Mouse (Mus musculus): Measurements from ENCODE around the gene Odf3l1.

The Odf3l1 gene

DNA sequence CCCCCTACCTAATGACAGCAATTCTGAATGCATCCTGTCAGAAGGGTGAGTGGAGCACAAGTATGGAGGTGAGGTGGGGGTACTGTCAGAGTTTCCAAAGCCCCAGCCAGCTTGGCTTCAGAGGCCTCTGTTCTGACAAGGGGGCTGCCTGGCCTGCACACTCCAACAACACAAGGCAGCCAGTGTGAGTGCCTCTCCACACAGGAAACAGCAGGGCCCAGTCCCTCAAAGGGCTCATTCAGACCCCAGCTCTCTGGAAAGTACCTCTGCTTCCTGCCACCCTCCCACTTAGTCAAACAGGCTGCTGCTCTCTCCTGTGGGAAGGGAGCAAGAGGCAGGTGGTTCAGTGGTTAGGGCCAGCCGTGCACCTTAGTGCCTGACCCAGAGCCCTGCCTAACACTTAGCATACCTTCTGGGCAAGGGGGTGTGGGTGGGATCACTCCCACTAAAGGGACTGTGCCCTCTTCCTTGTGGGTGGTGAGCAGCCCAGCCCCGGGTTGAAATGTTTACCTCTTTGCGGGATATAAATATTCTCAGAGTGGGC is 17.1 kb upstream of the Odf3l1 start:
- DNase-seq (ENCODE audit: low read depth, low spot score) = no peak

GRCm38 (mm10) chr9:56880790-56881189 is 16.3 kb upstream of the Odf3l1 start:
- no peak for DNase-seq (ENCODE audit: low read depth, low spot score)

DNA sequence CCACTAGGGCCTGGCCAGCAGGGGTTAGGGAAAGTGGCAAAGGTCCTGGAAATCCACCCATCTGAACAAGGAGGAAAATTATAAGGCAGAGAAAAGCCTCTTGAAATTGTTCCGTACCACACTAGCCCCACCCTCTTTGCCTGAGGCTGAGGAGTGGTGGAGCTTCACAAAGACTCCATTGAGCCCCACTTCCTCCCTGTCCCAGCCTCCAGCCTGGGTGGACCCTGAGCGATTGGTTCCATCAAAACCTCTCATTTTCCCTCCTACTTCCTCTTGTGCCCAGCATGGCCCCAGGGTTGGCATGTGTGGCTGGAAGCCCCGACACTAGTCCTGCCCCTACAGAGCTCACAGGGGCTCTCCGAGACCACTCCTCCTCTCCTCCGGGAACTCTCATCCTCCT is 12.8 kb upstream of the Odf3l1 start:
- DNase-seq (ENCODE audit: low read depth, low spot score) = no peak

- DNase-seq (ENCODE audit: low read depth, low spot score) = no peak
These were observed 12.3 kb upstream of the Odf3l1 start for GRCm38 (mm10) chr9:56876784-56877183.

DNA sequence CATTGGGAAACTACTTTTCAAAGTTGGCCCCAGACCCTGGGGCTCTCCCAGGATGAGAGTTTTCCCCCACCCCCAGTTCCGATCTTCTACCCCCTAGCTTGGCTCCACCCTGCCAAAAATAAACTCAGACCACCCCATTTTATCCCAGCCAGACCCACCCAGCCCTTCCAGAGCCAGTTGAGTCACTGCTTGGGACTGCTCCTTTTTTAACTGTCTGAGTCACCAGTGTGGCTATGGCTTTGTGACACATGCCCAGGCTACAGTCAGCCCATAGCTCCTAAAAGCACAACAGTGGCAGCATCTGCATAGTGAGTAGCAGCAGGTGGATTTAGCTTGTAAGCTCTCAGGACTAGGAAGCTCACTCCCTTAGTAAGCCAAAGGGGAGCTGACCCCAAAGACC is 8.6 kb upstream of the Odf3l1 start:
- no peak for DNase-seq (ENCODE audit: low read depth, low spot score)

- DNase-seq (ENCODE audit: low read depth, low spot score) = no peak
These were observed 7.8 kb upstream of the Odf3l1 start for GRCm38 (mm10) chr9:56872105-56872903.

GRCm38 (mm10) chr9:56871191-56871590 is 6.7 kb upstream of the Odf3l1 start:
- no peak for DNase-seq (ENCODE audit: low read depth, low spot score)

GRCm38 (mm10) chr9:56870778-56871177 is 6.3 kb upstream of the Odf3l1 start:
- no peak for DNase-seq (ENCODE audit: low read depth, low spot score)

DNA sequence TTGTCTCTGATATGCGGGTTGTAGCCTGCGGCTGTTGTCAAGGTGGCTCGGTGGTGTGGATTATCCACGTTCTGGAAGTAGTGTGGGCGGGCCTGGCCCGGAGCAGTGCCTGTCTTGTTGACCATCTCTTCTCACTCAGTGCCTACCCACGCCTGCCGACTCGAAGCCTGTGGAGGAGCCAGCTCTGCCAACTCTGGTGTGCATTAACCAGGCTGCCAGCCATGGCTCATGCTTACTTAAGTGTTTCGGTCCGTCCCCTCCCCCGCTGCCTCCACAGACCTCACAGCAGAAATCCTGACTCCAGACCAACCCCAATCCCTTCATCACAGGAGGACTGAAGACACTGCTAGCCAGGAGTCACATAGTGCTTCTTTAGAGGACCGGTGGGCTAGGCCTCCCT is 5.1 kb upstream of the Odf3l1 start:
- DNase-seq (ENCODE audit: low read depth, low spot score) = no peak

GRCm38 (mm10) chr9:56868292-56868691 is 3.8 kb upstream of the Odf3l1 start:
- no peak for DNase-seq (ENCODE audit: low read depth, low spot score)

DNA sequence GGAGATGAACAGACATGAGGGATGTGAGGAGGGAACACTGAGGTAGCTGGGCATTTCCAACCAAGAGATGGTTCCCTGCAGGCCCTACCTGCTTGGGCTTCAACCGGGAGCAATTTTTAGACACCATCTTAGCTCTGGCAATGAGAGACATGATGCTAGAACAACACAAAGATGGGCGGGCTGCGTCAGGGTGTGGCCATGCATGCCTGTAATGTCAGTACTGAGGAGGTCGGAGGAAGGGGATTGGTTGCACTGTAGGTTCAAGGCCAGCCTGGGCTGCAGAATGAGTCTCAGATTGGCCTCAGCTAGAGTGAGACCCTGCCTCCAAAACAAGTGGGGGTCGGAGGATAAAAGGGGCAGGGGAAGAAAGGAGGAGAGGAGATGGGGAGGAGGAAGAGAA is 2.0 kb upstream of the Odf3l1 start:
- no peak for DNase-seq (ENCODE audit: low read depth, low spot score)

DNA sequence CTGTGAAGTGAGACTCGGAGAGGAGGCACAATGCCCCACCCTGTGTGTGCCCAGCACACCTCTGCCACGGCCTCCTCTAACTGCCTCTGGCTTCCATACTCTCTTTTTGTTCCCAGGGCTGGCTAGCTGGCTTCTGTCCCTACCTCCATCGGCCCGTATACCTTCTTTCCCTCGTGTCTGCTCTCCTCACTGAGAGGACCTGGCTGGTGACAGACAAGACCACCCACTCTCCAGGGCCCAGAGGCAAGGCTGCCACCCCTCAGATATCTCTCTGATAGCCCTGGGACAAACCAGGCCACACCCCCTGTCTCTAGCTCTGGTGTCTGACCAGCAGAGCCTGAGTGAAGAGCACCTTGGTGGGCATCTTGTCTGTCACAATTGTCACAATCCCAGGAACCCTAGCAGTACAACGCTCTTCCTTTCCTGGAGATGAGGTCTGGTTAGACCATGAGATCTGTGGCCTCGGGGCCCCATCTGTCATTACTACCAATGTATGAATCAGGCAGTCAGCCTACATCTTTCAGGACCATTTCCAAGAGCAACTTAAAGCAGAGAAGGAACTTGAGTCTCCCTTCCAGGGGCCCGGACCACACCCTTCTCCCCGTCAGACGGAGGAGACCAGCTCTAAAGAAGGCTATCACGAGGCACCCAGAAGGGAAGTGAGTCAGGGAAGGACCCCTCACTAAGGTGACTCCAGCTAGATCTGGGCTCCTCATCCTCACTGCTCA is 1.4 kb upstream of the Odf3l1 start:
- no peak for DNase-seq (ENCODE audit: low read depth, low spot score)

DNA sequence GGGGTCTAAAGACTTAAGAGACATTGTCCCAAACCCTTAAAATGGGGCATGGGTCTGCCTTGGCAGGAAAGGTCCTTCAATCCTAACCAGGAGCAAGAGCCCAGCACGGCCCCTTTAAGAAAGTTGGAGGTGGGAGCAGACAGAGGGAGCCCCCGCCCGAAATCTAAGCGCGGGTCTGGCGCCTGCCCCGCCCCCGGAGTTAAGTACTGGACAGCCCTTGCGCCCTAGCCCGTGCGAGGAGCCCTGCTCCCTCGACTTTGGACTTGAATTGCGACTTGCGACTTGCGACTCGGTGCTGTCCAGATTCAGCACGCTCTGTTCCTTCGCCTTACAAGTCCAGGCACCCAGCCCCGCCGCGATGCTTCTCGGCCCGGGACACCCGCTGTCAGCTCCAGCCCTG is 353 bp upstream of the Odf3l1 start, which contains the start of gene Cspg4:
Gene Cspg4 (plus strand): TSS at position 202 of the 400 bp plus-strand sequence.
- DNase-seq (ENCODE audit: low read depth, low spot score) = no peak

DNA sequence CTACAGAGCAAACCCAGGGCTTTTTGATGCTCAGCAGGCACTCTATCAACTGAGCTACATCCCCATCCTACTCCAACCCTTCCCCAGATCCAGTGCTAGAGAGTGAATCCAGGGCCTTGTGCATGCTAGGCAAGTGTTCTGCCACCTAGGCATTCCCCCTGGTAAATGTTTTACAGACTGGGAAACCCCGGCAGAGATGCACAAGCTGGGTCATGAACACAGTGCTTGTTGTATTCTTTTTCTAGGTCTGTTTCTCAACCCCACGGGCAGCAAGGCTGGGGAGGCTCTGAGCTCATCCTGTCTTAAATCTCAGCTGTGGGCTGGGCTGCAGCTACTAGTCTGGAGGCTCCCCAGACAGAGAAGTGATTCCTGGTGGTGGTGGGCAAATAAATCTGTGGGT is 1.6 kb downstream of the Odf3l1 start:
- no peak for DNase-seq (ENCODE audit: low read depth, low spot score)

DNA sequence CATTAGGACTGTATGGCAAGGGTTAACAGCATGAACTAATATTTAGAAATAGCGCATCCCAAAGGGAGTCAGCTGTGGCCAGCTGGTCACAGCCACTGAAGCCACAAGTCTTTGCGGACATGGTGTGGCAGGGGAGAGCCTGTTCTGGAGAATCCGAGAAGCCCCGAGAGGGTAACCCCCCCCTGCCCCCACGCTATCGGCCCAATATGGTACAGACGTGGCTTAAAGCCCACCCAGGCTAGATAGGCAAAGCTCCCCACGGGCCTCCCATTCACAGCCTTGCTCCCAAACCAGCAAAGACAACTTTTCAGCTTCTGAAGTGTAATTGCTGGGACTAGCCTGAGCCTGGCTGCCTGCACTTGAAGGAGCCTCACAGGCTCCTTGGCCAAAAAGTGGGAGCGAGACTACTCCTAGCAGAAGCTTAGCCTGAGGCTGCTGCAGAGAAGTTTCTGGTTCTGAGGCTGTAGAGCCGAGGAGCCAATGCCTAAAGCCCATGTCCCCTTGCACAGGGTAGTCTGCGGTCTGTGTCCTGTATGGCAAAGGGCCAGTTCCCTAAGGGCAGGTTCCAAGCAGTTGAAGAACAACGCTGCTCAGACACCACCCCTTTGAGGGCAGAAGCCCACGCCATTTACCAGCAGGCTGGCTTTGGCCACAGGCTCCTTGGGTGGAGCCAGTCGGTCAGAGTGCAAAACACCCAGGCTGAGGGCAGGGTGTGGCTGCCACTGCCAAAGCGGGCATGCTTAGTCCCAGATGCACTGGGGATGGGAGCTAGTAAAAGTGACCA is 3.8 kb downstream of the Odf3l1 start:
- no peak for DNase-seq (ENCODE audit: low read depth, low spot score)

GRCm38 (mm10) chr9:56860035-56860434 is 4.4 kb downstream of the Odf3l1 start:
- no peak for DNase-seq (ENCODE audit: low read depth, low spot score)

GRCm38 (mm10) chr9:56857463-56857862 is 7.0 kb downstream of the Odf3l1 start:
- no peak for DNase-seq (ENCODE audit: low read depth, low spot score)

- DNase-seq (ENCODE audit: low read depth, low spot score) = no peak
These were observed 12.7 kb downstream of the Odf3l1 start for GRCm38 (mm10) chr9:56851778-56852177.

DNA sequence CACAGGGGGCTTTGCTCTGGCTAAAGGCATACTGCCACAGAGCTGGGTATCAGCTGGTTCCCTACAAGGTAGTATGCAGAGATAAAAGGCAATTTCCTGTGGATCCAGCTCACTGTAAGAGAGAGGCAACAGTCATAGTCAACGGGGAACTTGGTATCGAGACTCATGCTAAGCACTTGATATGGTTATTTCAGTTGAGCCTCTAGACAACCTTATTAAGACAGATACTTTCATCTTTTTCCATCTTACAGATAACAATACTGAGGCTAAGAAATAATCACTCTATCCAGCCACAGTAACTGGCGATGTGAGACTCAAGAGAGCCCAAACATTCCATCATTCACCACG is 13.6 kb downstream of the Odf3l1 start:
- no peak for DNase-seq (ENCODE audit: low read depth, low spot score)

- no peak for DNase-seq (ENCODE audit: low read depth, low spot score)
These were observed 14.2 kb downstream of the Odf3l1 start for GRCm38 (mm10) chr9:56850128-56850904.

DNA sequence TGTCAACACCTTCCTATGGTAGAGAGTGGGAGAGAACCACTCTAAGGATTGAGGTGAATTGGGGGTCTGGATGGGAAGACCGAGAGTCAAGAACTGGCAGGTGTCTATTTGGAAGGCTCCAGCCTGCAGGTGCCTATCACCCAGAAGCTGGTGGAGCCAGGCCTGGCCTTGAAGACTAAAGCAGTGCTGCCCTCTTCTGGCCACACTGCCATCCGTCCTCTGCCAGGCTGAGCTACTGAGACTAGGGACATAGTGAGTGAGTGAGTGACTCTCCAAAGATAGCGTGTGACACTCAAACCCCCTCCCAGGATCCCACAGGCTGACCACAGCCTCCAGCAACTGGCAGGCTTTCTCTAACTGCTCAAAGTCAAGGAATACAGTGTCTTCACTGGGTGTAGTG is 17.0 kb downstream of the Odf3l1 start:
- DNase-seq (ENCODE audit: low read depth, low spot score) = peak; percentile 33

Measured in CD4-positive helper T cell, adult 2 months (primary cell).